Mouse (Mus musculus) layer of hippocampus, adult 2 months (tissue): ENCODE measurements around the gene Il17f. TPM values are rescaled to one million over a fixed set of nuclear protein-coding genes. Genes with fewer than 3 reads are reported as not detected.
A peak's percentile ranks its signal among the peaks of the same experiment; 100 is the strongest.

Experiments used
- DNase-seq, 2 experiments: peaks; one replicate each; pipeline ENCODE4 v3.0.0; 2022; ENCODE audit warnings: low spot score in 2 of 2
- H3K27ac ChIP-seq: fragments of 200-600 bp; 2 replicates; pipeline ENCODE4 v1.8.1; 2022
- H3K4me3 ChIP-seq: fragments of 200-600 bp; 2 replicates; pipeline ENCODE4 v1.8.1; 2022; ENCODE audit warnings: mild to moderate bottlenecking
- CTCF ChIP-seq: fragments of 200-600 bp; conservative IDR thresholded peaks from 2 replicates; pipeline ENCODE4 v1.8.1; 2022; ENCODE audit warnings: antibody characterized with exemption, mild to moderate bottlenecking, moderate library complexity
- total RNA-seq, 2 experiments: library from RNA; stranded (reverse); gene quantifications; 2 replicates each; pipeline ENCODE4 v1.2.3; 2021

Il17f gene
- total RNA-seq, 2 experiments from 2014 or later = 0.39 to 0.46 TPM

GRCm38 (mm10) chr1:20760331-20760730 lies 30.1 kb downstream of the Il17f start:
- Histone ChIP-seq H3K27ac (no peak overlapping the region), H3K4me3 (no peak overlapping the region)
- TF ChIP-seq CTCF = no peak
- no peak for DNase-seq

GRCm38 (mm10) chr1:20759799-20760198 lies 30.6 kb downstream of the Il17f start:
- H3K27ac ChIP-seq = no peak overlapping the region
- DNase-seq = peak; percentile 29 to 33
- no peak overlapping the region for H3K4me3 ChIP-seq
- no peak for TF ChIP-seq CTCF

DNA sequence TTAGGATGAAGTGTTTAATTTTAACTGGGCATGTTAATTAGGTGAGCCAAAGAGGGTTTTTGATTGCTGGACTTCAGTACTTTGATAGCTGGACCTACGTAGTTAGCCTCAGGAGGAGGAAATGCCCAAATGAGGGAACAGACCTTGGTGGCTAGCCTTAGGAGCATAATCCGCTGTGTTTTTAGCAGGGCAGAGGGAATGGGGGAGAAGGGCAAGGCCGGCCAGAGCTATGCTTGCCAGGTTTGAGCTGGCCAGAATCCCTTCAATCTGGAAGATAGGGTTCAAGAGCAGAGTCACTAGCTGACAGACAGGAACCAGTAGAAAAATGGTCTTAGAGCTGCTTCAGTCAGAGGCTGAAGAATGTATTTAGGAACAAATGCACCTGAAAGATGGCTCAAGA lies 32.8 kb downstream of the Il17f start:
- TF ChIP-seq CTCF = no peak
- DNase-seq = no peak
- Histone ChIP-seq H3K4me3 (no peak overlapping the region), H3K27ac (no peak overlapping the region)

DNA sequence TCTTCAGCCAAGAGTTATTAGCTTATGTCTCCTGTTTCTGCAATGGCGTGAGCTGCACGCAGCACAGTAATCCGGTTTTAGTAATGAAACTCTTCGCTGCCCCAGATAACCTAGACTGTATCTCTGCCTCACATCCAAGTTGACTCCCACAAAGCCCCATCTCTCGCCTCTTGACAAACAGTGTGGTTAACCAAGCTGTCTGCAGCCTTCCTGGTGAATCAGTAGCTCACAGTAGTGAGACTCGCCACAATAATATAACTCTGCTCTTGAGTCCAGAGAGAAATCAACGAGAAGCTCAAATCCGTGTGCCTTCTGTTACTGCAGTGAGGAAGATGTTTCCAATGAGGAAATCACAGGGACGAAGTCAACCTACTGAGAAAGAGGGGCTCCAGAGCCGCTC lies 36.0 kb downstream of the Il17f start:
- Histone ChIP-seq H3K4me3 (no peak overlapping the region), H3K27ac (no peak overlapping the region)
- no peak for TF ChIP-seq CTCF
- DNase-seq = no peak

DNA sequence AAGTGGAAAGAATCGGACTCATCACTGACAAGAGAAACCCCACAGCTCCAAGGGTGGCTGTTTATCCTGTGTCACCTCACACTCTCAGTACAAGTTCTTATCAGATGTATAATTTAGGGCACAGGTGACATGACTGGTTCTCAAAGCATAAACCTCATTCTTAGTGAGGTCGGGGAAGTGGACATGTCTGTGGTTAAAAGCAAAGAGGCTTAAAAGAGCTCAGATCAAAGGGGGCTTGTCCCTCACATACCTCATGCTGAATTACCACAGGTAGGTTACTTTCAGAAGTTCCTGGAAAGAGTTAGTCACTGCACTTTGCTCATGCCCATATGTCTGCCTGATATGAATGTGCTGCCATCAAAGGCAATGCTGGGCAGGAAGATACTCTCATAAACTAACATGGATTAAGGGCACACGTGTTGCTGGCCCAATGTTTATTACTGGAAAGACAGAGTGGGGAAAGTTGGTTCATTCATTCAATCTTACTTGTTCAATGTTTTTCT lies 49.9 kb downstream of the Il17f start:
- no peak for TF ChIP-seq CTCF
- Histone ChIP-seq H3K4me3 (no peak overlapping the region), H3K27ac (no peak overlapping the region)
- DNase-seq = no peak

- TF ChIP-seq CTCF = peak; percentile 61
- DNase-seq = no peak
- no peak overlapping the region for H3K27ac ChIP-seq
- H3K4me3 ChIP-seq = no peak overlapping the region
Measured at GRCm38 (mm10) chr1:20738483-20738882, 51.9 kb downstream of the Il17f start.

GRCm38 (mm10) chr1:20736572-20736971 lies 53.8 kb downstream of the Il17f start:
- H3K4me3 ChIP-seq = no peak overlapping the region
- no peak overlapping the region for H3K27ac ChIP-seq
- no peak for DNase-seq
- TF ChIP-seq CTCF = no peak

DNA sequence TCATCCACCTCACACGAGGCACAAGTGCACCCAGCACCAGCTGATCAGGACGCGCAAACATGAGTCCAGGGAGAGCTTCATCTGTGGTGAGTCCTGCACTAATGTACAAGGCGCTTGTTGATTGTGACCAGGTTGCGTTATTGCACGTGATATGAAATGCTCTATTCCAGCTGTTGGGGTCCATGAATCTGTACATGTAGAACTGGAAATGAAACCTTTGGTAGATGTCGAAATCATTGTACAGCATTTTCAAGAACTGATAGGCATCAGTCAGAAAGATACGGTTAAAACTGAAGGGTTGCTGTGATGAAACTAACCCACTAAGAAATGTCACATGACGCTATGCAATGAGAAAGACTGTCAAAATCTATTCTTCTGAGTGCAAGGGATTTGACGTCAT lies 59.5 kb downstream of the Il17f start, which contains the start of gene Il17a:
Il17a (plus strand) TSS at position 3 of the 400 bp plus-strand sequence.
- no peak for TF ChIP-seq CTCF
- no peak for DNase-seq
- Histone ChIP-seq H3K27ac (no peak within 1 kb of the TSS), H3K4me3 (no peak within 1 kb of the TSS)

Other genes with a start within 250 kb of the Il17f start
- gene Pkhd1, start 172.6 kb downstream of the Il17f start, total RNA-seq = under 1 TPM in 1 of 2 experiments, not detected in 1; 0.22 TPM
- gene Il17a, start 59.7 kb downstream of the Il17f start, total RNA-seq = not detected
- 1 to 10 TPM; 4.0 to 5.0 TPM for gene Mcm3, start 29.7 kb upstream of the Il17f start, total RNA-seq
- gene Paqr8, start 100.0 kb upstream of the Il17f start, total RNA-seq = 100 to 1,000 TPM; 143 to 157 TPM
- 1 to 10 TPM; 2.0 to 2.1 TPM for gene Efhc1, start 161.0 kb upstream of the Il17f start, total RNA-seq